Mouse (Mus musculus): ENCODE results near the gene Cyb561d1.
"Not testable (repeated sequence)": the region's sequence is repeated elsewhere in the genome, so short reads cannot be mapped to it uniquely, and the experiment has no call there.

The Cyb561d1 gene

DNA sequence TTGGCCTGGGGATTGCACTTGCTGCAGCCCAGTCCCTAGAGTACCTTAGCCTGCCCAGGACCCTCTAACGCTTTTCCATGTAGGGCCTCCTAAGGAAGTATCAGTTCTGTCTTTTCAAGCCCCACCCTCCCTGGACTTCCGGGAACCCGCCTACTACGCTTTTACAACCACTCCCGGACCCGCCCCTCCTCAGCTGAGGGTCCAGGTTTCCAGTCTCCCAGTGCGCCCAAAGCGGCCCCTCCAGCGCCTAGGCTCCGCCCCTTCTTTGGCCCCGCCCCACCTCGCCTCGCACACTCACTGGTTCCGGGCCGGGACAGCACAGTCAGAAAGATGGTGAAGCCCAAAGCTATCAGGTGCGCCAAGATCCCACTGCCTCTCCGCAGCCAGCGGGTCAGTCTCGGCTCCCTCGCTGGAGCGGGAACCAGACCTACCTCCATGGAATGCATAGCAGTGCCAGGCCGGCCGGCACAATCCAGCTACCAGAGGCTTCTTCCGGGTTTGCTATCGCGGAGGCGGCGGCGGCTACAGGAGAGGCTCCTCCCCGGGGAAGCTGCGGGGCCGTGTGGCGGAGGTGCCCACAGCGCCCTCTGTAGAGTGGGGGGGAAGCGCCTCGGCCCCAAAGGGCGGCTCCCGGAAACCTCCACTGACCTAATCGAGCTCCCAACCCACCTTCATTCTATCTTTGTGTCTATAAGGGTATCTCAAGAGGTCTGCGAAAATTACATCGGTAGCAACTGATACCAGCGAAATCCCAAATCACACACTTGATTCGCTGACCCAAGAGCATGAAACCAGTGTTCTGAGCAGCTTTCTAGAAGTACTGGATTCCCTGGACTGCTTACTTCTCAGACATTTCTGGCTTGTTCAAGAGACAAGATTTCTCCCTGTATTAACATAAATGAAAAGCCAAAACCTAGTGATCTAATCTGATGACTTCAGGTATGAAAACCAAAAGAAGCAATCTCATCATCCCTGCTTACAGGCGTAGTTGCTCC lies at the start of gene Cyb561d1:
Gene Cyb561d1, minus strand, starts transcription at position 884 of the 995 bp plus-strand sequence.
- DNase-seq (ENCODE audit: low read depth, low spot score): no peak

DNA sequence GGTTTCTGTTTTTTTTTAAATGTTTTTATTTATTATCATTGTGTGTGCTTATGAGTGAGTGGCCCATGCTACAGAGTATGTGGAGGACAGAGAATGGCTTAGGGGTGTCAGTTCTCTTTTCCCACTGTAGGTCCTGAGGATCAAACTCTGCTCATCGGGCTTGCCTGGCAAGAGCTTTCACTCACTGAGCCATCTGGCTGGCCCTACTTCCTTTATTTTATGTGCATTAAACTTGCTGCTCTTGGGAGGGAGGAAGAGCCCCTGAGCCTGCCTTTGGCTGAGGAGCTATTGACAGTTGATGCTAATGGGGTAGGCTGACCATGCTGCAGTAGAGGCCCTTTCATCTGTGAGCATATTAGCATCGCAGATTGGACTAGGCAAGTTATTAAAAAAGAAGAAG lies 45.8 kb upstream of the Cyb561d1 start:
- no peak for DNase-seq (ENCODE audit: low read depth, low spot score)

DNA sequence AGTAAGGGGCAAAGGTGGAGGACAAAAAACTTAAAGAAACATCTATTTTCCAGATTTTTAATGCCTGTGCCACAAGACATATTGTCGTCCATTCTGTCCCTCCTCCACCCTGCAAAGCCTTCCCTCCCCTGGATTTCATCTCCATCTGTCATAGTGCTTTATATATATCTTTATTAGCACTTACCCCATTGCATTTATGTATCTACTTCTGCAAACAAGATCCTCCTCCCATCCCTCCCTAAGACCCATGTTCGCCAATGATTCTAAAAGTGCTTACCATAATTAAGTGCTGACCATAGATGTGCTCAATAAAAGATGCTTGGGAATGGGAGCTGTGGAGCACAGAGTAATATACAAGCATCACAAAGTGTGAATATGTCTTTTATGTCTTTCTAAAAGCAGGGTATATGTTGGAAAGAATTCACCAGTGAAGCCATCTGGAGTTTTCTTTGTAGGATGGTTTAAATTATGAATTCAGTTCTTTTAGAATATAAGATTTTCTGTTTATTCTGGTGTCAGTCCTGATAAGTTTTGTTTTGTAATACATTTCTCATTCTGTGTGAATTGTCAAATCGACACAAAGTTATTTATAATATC lies 40.3 kb upstream of the Cyb561d1 start:
- no peak for DNase-seq (ENCODE audit: low read depth, low spot score)

DNA sequence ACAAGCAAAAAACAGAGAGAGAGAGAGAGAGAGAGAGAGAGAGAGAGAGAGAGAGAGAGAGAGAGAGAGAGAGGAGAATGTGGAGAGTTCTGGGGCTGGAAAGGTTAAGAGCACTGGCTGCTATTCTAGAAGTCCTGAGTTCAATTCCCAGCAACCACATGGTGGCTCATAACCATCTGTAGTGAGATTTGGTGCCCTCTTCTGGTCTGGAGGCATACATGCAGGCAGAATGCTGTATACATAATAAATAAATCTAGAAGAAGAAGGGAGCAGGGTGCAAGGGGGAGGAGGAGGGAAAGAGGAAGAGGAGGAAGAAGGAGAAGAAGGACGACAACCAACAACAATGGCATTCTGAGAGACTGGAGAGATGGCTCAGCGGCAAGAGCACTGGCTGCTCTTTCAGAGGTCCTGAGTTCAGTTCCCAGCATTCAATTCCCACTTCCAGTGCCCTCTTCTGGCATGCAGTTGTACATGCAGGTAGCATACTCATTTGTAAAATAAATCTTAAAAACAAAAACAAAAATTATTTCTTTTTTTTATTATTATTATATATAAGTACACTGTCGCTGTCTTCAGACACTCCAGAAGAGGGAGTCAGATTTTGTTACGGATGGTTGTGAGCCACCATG lies 36.6 kb upstream of the Cyb561d1 start:
- DNase-seq (ENCODE audit: low read depth, low spot score): not testable (repeated sequence)

DNA sequence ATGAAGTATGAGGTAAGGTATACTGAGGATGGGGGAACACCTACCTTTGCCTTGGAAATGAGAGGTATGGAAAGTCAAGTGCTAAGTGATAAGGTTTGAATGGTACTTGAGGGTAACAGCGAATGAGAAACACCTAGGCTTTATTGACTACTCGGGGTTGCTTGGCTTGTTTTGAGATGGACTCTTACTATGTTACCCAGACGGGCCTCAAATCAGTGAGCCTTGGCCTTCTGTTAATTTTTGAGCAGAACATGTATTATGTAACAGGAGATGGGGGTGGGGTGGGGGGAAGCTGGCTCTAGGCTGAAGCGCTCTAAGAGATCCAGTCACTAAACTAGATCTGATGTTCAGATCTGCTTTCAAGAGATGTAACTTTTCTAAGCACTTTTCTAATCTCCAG lies 30.6 kb upstream of the Cyb561d1 start:
- DNase-seq (ENCODE audit: low read depth, low spot score): no peak

DNA sequence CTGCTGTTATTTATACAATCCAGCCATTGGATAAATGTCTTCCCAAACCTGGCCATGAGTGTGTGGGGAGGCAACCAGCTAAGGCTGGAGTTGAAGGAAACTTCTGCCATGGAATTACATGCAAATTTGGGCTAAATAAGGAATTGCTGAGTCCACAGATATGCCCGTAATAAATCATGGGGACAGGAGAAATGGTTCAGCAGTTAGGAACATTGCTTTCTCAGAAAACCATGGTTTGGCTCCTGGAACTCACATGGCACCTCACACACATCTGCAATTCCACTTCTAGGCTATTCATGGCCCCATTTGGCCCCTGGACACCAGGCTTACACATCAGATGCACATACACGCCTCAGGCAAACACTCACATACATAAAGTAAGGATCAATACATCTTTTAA lies 26.5 kb upstream of the Cyb561d1 start:
- no peak for DNase-seq (ENCODE audit: low read depth, low spot score)

DNA sequence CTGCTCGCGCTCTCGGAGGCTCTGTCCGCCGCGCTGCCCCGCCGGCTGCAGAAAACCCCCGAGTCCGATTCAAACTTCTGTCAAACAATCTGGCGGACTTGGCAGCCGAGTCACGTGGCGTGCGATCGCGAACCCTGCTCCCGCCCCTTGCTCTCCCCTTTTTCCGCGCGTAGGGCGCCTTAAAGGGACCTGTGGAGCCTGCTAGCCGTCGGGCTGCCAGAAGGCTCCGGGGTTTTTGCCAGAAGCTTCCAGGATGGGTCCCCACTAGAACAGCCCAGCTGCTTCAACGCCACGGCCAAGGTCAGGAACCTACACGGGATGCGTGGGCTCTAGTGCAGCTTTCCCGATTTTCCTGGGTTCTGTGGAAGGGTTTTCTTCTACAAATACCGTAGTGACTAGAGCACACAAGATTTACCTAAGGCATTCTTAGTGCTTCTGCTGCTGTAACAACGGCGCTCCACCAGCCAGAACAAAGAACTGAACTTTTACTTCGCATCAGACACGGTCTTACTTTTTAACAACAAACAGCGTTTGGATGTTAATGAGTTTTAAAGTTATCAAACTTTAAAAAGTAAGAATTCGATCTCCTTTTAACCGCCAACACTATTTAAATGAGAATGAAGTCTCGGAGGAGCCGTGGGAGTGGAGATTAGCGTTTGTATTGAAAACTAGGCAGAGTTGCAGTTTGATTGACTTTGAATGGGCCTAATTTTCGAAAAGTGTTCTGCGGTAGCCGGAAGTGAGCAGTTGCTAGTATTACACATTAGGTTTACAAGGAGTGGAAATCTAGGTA lies 25.7 kb upstream of the Cyb561d1 start, which contains the start of gene Sypl2:
Gene Sypl2, minus strand, starts transcription at position 91 of the 793 bp plus-strand sequence.
- no peak for DNase-seq (ENCODE audit: low read depth, low spot score)

DNA sequence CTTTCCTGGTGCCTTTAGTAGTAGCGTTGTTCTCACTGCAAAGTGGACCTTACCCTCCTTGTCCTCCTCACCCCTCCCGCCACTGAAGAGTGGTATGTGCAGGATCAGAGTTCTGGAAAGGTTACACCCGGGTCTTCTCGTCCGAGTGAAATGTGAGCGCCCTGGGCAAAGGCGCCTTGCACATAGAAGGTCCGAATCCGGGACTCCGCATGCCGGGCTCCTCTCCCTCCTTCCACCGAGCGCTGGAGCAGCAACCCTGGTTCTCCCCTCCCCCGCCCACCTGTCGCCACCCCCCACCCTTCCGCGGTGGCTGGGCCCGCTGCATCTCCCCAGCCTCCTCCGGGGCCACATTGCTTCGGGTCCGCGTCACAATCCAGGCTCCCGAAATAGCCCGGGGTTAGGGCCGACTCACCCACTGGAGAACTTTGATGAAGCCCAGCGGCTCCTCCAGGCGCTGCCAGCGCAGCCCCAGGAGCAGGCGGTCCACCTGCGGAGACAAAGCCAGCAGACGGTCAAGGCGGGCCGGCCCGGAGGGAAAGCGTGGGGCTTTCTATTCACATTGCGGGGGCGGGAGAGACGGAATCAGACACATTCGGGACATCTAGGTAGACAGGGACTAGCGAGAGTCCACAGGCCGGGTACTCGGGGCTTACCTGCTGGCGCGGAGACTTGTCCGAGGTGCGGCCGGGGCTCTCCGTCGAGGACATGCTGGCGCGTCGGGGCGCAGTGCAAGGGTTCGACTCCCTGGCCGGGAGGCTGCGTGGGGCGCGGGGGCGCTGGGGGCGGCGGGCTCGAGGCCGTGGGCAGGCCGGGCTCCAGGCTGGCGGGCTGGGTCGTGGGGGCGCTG lies 24.9 kb upstream of the Cyb561d1 start:
- no peak for DNase-seq (ENCODE audit: low read depth, low spot score)

DNA sequence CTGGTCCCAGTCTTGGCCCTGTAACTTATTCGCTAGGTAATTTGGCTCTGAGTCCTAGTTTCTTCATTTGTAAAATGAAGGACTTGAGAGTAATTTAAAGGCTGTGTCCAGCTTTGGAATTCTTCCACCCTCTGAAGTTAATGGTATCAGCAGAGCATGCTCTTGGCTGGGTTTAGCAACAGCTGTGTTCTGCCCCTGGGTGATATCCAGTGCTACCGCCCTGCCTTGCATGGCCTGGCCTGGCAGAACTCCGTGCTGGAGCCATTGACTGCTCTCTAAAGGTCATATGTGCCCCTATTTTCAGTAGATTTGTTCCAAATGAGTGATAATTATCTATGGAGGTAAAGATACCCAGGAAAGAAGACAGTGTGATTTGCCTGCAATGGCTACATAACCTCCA lies 19.6 kb upstream of the Cyb561d1 start:
- no peak for DNase-seq (ENCODE audit: low read depth, low spot score)

DNA sequence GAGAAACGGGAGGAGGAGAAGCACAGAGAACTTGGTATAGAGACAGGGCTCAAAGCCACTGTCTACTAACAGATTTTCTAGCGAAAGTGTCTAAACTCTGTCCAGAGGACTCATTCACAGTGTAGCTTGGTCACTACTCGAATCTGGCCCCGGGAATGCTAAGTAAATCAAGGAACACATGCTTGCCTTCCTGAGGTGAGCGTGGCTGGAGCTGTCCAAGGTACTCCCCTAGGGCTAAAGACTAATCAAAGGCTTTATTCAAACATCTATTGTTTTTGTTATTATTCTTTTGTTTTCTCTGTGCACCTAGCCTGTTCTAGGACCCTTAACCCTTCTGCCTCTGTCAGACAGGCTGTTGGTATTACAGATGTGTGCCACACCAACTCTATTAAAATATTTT lies 13.7 kb upstream of the Cyb561d1 start:
- no peak for DNase-seq (ENCODE audit: low read depth, low spot score)

DNA sequence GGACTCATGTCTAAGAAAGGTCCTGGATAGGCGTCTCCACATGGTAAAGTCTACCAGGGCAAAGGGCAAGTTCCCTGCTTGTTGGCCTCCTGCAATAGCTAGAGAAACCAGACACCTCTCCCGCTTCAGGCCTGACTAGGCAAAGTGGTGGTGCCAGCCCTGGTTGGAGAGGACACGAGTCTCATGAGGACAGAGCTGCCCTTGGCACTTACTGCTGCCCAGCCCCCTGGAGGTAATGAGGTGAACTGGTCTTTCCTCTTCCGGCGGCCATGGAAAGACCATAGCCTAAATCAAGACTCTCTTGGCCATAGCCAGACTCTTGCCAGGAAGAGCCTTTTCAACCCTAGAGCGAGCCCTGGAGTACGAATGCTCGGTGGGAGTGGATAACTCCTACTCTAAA lies 11.4 kb upstream of the Cyb561d1 start:
- no peak for DNase-seq (ENCODE audit: low read depth, low spot score)

DNA sequence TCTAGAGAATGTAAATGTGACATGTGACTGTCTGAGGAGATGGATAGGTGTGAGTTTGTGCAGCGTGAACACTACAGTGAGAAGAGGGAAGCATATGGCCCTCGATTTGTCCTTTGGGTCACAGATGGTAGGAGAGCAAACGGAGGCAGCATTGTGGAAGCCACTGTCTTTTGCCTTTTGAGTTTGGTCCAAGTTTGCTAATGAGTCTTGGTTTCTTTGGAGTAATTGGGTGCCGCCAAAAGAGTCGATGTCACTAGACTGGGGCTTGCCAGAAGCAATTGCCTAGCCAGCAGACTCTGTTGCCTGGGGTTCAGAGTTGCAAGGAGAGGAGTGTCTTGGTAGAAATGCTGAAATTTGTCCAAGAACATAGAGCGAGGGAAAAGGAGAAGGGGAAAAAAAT lies 10.8 kb upstream of the Cyb561d1 start:
- DNase-seq (ENCODE audit: low read depth, low spot score): no peak

DNA sequence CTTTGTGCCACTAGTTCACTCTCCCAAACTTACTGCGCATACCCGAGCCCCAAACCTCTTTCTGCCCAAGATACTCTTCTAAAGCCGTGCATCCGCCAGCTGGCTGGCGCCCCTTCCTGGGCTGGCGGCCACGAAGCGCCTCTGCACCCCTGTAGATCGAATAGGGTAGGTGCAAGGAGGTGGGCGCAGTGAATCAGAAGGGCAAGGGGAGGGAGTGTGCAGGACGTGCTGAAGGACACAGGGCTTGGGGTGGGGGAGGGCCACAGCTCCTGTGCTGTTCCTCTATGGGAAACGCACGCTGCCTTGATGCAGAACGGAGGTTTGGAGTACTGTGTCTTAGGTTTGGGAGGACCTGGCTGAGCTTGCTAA lies 9.7 kb upstream of the Cyb561d1 start, which contains the start of gene Atxn7l2:
Gene Atxn7l2, minus strand, starts transcription at position 164 of the 369 bp plus-strand sequence.
- DNase-seq (ENCODE audit: low read depth, low spot score): no peak

DNA sequence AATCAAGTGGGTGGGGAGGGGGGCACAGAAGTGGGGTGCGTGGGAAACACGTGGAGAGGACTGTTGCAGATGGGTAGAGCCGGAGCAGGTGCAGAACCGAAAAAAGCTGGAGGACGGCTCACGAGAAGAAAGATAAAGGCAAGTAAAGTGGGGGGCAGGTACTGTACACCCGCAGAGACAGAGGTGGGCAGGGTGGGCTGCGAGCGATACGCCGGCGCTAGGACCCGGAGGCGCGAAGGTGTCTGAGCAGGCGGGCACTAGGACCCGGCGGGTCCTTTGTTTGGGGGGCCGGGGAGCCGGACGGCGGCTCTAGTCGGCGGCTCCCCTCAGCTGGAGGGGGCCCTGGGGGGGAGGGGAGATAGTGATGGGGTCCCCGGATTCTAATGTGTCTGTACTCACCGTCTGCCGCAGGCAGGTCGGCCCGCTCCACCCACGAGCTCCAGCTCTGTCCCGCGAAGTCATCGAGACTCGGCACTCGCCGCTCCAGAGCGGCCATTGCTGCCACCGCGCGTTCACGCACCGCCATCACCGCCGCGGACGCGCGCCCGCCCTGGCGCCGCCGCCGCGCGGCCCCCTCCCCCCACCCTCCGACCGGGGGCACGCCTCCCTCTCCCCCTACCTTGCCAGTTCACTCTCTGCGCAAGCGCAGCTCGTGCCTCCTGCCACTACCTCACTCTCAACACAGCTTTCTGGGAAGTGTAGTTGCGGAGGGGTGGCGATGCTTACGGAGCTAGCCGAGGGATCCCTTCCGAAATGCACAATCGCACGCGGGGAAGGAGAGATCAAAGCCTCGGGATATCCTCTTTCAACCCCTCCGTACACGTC lies 9.1 kb upstream of the Cyb561d1 start:
- DNase-seq (ENCODE audit: low read depth, low spot score): peak; percentile 94

DNA sequence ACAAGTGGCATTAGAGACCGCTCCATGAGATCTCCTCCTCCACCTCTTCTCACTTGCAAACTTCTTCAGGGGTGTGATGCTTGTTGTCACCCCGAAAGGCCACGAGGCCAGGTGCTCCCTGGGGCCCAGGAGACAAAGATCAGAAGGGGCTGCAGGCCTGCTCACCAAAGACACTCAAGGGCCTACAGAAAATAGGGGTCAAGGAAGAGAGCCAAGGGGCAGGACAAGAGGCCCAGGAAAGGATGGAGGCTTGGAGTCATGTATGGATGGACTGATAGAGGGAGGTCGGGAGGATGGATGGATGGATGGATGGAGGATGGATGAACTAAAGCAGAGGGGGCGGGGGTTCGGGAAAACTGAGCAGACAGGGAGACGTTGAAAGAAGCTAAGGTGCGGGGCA lies 8.5 kb upstream of the Cyb561d1 start:
- DNase-seq (ENCODE audit: low read depth, low spot score): no peak

DNA sequence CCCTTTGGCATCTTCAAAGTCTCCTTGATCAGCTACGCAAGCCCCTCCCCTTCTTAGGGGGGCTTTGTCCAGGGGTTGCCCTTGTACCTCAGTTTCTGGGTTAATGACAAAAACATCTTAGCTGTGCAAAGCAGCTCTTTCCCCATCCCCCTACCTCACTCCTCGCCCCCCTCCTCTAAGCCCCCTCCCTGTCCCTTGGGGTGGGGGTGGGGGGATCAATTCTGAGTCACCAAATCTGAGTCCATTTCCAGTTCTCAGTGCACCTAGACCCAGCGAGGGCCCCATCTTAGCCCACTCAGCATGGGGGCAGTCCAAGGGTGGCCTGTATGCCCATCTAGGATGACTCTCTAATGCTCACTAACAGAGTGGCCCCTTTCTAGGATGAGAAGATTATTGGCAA lies 8.0 kb upstream of the Cyb561d1 start:
- no peak for DNase-seq (ENCODE audit: low read depth, low spot score)

DNA sequence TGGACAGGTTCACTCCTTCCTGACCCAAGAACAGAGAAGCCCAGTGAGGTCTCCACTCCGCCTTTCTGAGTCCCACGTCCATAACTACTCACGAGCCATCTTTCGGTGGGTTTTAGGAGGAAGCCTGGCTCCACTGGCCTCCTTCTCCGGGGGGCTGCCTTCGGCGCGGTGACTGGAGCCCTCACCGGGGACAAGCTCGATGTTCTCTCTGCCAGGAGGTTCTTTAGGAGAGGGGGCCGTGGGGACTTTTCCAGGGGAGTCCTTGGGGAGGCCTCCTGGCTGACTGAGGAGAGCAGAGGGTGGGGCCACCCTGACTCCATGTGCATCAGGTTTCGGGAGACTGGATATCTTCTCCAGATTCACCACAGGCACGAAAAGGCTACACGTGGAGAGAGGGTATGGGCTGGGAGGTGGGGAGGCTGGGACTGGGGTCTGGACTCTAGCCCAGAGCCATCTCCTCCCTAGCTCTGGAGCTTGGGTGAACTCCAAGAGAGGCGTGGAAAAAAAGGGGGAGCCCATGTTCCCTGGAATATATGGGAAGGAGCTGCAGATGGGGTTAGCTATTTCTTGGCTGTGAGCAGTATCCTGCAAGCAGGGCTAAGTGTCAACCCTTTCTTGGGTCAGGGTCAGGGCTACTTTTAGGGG lies 5.8 kb upstream of the Cyb561d1 start:
- DNase-seq (ENCODE audit: low read depth, low spot score): no peak

DNA sequence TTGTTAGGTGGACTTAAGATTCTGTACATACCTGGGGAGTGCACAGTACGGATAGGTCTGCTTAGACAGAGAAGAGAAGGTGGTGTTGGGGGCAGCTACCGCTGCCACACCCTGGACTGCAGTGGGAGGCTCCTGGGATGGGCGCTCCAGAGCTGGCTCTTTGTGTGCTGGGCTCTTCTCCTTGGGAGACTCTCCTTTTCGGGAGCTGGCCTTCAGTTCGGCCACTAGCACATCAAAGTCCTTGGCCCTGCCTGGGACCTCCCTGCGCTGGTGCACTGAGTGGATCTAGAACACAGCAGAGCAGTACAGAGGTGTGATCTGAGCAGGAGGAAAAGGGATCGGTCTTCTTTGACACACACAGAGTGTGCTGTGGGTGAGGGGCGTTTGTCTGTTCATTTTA lies 4.6 kb upstream of the Cyb561d1 start:
- DNase-seq (ENCODE audit: low read depth, low spot score): no peak

DNA sequence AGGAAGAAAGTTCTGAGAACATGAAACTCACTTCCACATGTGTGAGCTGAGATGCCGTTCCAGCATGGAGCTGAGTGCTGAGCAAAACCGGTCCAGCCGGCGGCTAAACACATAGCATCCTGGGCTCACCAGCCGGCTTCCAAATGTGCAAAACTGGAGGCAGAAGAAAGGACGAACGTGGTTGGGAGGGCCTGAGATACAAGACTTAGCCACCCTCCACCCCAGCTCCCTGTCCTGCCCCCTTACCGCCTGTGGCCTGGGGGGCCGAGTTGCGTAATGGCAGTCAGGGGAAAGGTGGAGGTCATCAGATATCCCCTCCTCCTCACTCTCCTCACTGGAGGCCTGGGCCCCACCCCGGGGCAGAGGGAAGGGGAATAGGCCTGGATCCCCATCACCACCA lies 3.5 kb upstream of the Cyb561d1 start:
- no peak for DNase-seq (ENCODE audit: low read depth, low spot score)

All from retina, adult 2 months (tissue).